Mouse (Mus musculus): ENCODE measurements around the gene Wrap53. TPM values are rescaled to one million over a fixed set of nuclear protein-coding genes. Genes with fewer than 3 reads are reported as not detected.
"Not testable (repeated sequence)": the region's sequence is repeated elsewhere in the genome, so short reads cannot be mapped to it uniquely, and the experiment has no call there.

The Wrap53 gene
- polyA plus RNA-seq (2015; fragmentation: Nextera tagmentation; extraction: Ambion mirVana) = 28.3 and 31.0 TPM in 2 replicates

DNA sequence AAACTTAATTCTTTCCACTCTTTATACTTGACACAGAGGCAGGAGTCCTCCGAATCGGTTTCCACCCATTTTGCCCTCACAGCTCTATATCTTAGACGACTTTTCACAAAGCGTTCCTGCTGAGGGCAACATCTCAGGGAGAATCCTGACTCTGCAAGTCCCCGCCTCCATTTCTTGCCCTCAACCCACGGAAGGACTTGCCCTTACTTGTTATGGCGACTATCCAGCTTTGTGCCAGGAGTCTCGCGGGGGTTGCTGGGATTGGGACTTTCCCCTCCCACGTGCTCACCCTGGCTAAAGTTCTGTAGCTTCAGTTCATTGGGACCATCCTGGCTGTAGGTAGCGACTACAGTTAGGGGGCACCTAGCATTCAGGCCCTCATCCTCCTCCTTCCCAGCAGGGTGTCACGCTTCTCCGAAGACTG lies at the start of gene Wrap53, which contains the start of gene Trp53:
Wrap53 (minus strand) TSS at position 165 of the 424 bp plus-strand sequence.
Trp53 (plus strand) TSS at position 269 of the 424 bp plus-strand sequence.
- H3K4me3 ChIP-seq = peak within 1 kb of the TSS; percentile 87
- H3K9ac ChIP-seq = peak within 1 kb of the TSS; percentile 86
- peak within 1 kb of the TSS; percentile 83 for H3K4me2 ChIP-seq (replicated peaks)
- peak; percentile 60 for ATAC-seq (ENCODE audit: low FRiP score, low read depth)
- no peaks in the 10 kb centered on the region for H3K27me3 ChIP-seq
- under 1% methylated on average over 13 of the region's 13 CpGs for WGBS
- H3K36me3 ChIP-seq = peaks cover 21% of the 10 kb centered on the region; the same call in 1 of the 2 replicates
- H3K27ac ChIP-seq = peak within 1 kb of the TSS; percentile 97
- no peaks in the 10 kb centered on the region for H3K9me3 ChIP-seq
- peaks cover 43% of the 10 kb centered on the region for H3K4me1 ChIP-seq

GRCm38 (mm10) chr11:69629802-69630201 lies 49.7 kb upstream of the Wrap53 start:
- no peak overlapping the region for H3K9ac ChIP-seq
- H3K27ac ChIP-seq = no peak overlapping the region
- H3K4me1 ChIP-seq = peaks cover 12% of the 10 kb centered on the region
- 74% methylated on average over 1 of the region's 1 CpGs for WGBS
- no peak overlapping the region for H3K4me3 ChIP-seq
- ATAC-seq (ENCODE audit: low FRiP score, low read depth) = no peak
- H3K36me3 ChIP-seq = no peaks in the 10 kb centered on the region
- H3K27me3 ChIP-seq = no peaks in the 10 kb centered on the region
- H3K4me2 ChIP-seq (replicated peaks) = no peak overlapping the region
- H3K9me3 ChIP-seq = no peaks in the 10 kb centered on the region

GRCm38 (mm10) chr11:69628286-69628685 lies 48.2 kb upstream of the Wrap53 start:
- no peak overlapping the region for H3K4me3 ChIP-seq
- no peak overlapping the region for H3K4me2 ChIP-seq (replicated peaks)
- no peak overlapping the region for H3K27ac ChIP-seq
- no peaks in the 10 kb centered on the region for H3K4me1 ChIP-seq
- no peaks in the 10 kb centered on the region for H3K27me3 ChIP-seq
- 34% methylated on average over 6 of the region's 6 CpGs for WGBS
- no peak for ATAC-seq (ENCODE audit: low FRiP score, low read depth)
- H3K36me3 ChIP-seq = no peaks in the 10 kb centered on the region
- no peak overlapping the region for H3K9ac ChIP-seq
- no peaks in the 10 kb centered on the region for H3K9me3 ChIP-seq

- H3K36me3 ChIP-seq; H3K9me3 ChIP-seq; H3K27me3 ChIP-seq; H3K4me2 ChIP-seq (replicated peaks); H3K27ac ChIP-seq; ATAC-seq (ENCODE audit: low FRiP score, low read depth); H3K4me3 ChIP-seq; H3K9ac ChIP-seq: not testable (repeated sequence)
- WGBS = 90% methylated on average over 2 of the region's 2 CpGs
- peaks cover 12% of the 10 kb centered on the region for H3K4me1 ChIP-seq
Measured at GRCm38 (mm10) chr11:69624339-69624738, 44.3 kb upstream of the Wrap53 start.

GRCm38 (mm10) chr11:69623006-69623405 lies 43.0 kb upstream of the Wrap53 start:
- peak overlapping the region; percentile 81 for H3K4me2 ChIP-seq (replicated peaks)
- peak overlapping the region; percentile 54 for H3K4me3 ChIP-seq

DNA sequence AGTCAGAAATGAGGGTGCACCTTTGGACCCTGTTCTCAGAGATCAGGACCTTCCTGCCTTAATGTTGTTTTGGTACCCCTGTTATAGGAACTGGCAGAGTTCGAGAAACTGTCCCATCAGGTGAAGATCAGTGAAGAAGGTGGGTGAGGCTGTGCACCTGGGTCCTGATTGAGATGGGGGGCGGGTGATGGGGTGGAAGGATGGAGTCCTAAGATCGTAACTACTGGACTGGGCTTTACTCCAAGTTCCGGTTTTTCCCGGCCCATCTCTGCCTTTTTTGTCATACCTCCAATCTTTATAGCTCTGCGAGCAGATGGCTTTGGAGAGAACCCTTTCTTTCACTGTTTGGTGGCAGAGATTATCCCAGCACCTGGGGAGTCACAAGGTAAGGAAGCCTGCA lies 42.4 kb upstream of the Wrap53 start:
- no peaks in the 10 kb centered on the region for H3K9me3 ChIP-seq
- no peak for ATAC-seq (ENCODE audit: low FRiP score, low read depth)
- WGBS = 31% methylated on average over 6 of the region's 6 CpGs

More at GRCm38 (mm10) chr11:69623006-69623405, 43.0 kb upstream of the Wrap53 start:
- ATAC-seq (ENCODE audit: low FRiP score, low read depth) = no peak
- H3K27me3 ChIP-seq = no peaks in the 10 kb centered on the region
- no peak overlapping the region for H3K27ac ChIP-seq
- peaks cover 12% of the 10 kb centered on the region for H3K4me1 ChIP-seq
- no peaks in the 10 kb centered on the region for H3K36me3 ChIP-seq
- WGBS = 68% methylated on average over 4 of the region's 4 CpGs
- H3K9me3 ChIP-seq = no peaks in the 10 kb centered on the region
- peak overlapping the region; percentile 78; the same call in 1 of the 2 replicates for H3K9ac ChIP-seq

GRCm38 (mm10) chr11:69621571-69622268 lies 41.7 kb upstream of the Wrap53 start, which contains the start of gene Sat2:
Sat2 (plus strand) TSS chr11:69622024.
- Histone ChIP-seq H3K36me3 (no peaks in the 10 kb centered on the region), H3K27me3 (peaks cover 3% of the 10 kb centered on the region; the same call in 1 of the 2 replicates), H3K27ac (peak within 1 kb of the TSS; percentile 40), H3K4me2 (replicated peaks) (peak within 1 kb of the TSS; percentile 81), H3K4me1 (peaks cover 12% of the 10 kb centered on the region), H3K9ac (peak within 1 kb of the TSS; percentile 78), H3K9me3 (no peaks in the 10 kb centered on the region), H3K4me3 (peak within 1 kb of the TSS; percentile 54)
- ATAC-seq (ENCODE audit: low FRiP score, low read depth) = peak; percentile 83
- 2% methylated on average over 20 of the region's 20 CpGs for WGBS

More for the DNA sequence above, 42.4 kb upstream of the Wrap53 start:
- Histone ChIP-seq H3K4me1 (peaks cover 12% of the 10 kb centered on the region), H3K4me3 (peak overlapping the region; percentile 54), H3K4me2 (replicated peaks) (peak overlapping the region; percentile 81), H3K27ac (peak overlapping the region; percentile 40; the same call in 1 of the 2 replicates), H3K27me3 (no peaks in the 10 kb centered on the region), H3K36me3 (no peaks in the 10 kb centered on the region), H3K9ac (peak overlapping the region; percentile 78)

GRCm38 (mm10) chr11:69620394-69621081 lies 40.5 kb upstream of the Wrap53 start:
- Histone ChIP-seq H3K36me3 (no peaks in the 10 kb centered on the region), H3K27me3 (peaks cover 6% of the 10 kb centered on the region; the same call in 1 of the 2 replicates), H3K9ac (no peak overlapping the region), H3K4me2 (replicated peaks) (no peak overlapping the region), H3K27ac (no peak overlapping the region), H3K4me1 (peaks cover 12% of the 10 kb centered on the region), H3K9me3 (no peaks in the 10 kb centered on the region), H3K4me3 (no peak overlapping the region)
- ATAC-seq (ENCODE audit: low FRiP score, low read depth) = no peak
- 89% methylated on average over 7 of the region's 7 CpGs for WGBS

GRCm38 (mm10) chr11:69617805-69618204 lies 37.8 kb upstream of the Wrap53 start, which contains the start of gene Shbg:
Shbg (minus strand) TSS chr11:69617905.
- H3K27ac ChIP-seq = no peak within 1 kb of the TSS
- no peaks in the 10 kb centered on the region for H3K9me3 ChIP-seq
- WGBS = 67% methylated on average over 5 of the region's 5 CpGs
- H3K4me3 ChIP-seq = no peak within 1 kb of the TSS
- peaks cover 12% of the 10 kb centered on the region for H3K4me1 ChIP-seq
- ATAC-seq (ENCODE audit: low FRiP score, low read depth) = no peak
- H3K9ac ChIP-seq = 0 out of 2 replicates have a peak within 1 kb of the TSS, but pooled peaks have one; percentile 25
- no peaks in the 10 kb centered on the region for H3K36me3 ChIP-seq
- no peak within 1 kb of the TSS for H3K4me2 ChIP-seq (replicated peaks)
- peaks cover 10% of the 10 kb centered on the region; the same call in 1 of the 2 replicates for H3K27me3 ChIP-seq

DNA sequence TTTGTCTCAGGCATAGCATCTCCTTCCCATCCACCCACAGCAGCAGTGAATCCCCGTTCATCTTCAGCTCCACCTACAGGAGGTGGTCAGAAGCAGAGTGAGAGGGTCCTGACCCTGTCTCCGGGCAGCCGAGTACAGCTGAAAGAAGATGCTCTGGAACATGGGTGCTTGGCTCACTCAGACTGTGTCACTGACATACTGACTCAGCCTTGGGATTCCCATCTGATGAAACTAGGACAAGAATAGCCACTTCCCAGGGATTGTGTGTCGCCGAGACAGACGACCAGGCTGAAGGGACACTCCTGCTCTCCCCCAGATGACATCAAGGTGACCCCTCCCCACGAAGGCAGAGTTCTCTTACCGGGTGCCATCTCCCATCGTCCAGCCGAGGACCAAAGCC lies 36.7 kb upstream of the Wrap53 start:
- no peak overlapping the region for H3K27ac ChIP-seq
- peaks cover 7% of the 10 kb centered on the region for H3K4me1 ChIP-seq
- no peaks in the 10 kb centered on the region for H3K36me3 ChIP-seq
- 43% methylated on average over 10 of the region's 10 CpGs for WGBS
- no peak overlapping the region for H3K4me2 ChIP-seq (replicated peaks)
- H3K4me3 ChIP-seq = no peak overlapping the region
- H3K27me3 ChIP-seq = peaks cover 10% of the 10 kb centered on the region; the same call in 1 of the 2 replicates
- H3K9ac ChIP-seq = 0 out of 2 replicates have a peak overlapping the region, but pooled peaks have one; percentile 25
- ATAC-seq (ENCODE audit: low FRiP score, low read depth) = no peak
- H3K9me3 ChIP-seq = no peaks in the 10 kb centered on the region

GRCm38 (mm10) chr11:69614257-69614588 lies 34.2 kb upstream of the Wrap53 start:
- not testable (repeated sequence) for H3K4me2 ChIP-seq (replicated peaks); H3K9me3 ChIP-seq; H3K4me1 ChIP-seq; H3K9ac ChIP-seq; H3K4me3 ChIP-seq; H3K27ac ChIP-seq; ATAC-seq (ENCODE audit: low FRiP score, low read depth); H3K36me3 ChIP-seq
- 46% methylated on average over 11 of the region's 11 CpGs for whole genome bisulfite sequencing
- H3K27me3 ChIP-seq = peaks cover 10% of the 10 kb centered on the region; the same call in 1 of the 2 replicates
